Mouse (Mus musculus) erythroblast, embryonic 14.5 days (primary cell): ENCODE measurements around the gene 9230102O04Rik. TPM values are rescaled to one million over a fixed set of nuclear protein-coding genes. Genes with fewer than 3 reads are reported as not detected.

Experiments used
- H3K27me3 ChIP-seq: 2 replicates; pipeline ENCODE4 v1.6.1; 2012; ENCODE audit warnings: inconsistent platforms; ENCODE audit not compliant: control insufficient read depth
- H3K36me3 ChIP-seq: 2 replicates; pipeline ENCODE4 v1.6.1; 2012; ENCODE audit warnings: mild to moderate bottlenecking, inconsistent platforms; ENCODE audit not compliant: control insufficient read depth
- H3K4me1 ChIP-seq: 2 replicates; pipeline ENCODE4 v1.6.1; 2012; ENCODE audit warnings: inconsistent platforms; ENCODE audit not compliant: control insufficient read depth
- H3K4me3 ChIP-seq: replicated peaks from 2 replicates; pipeline ENCODE3; 2012; ENCODE audit warnings: moderate library complexity, mild to moderate bottlenecking, inconsistent platforms
- H3K9me3 ChIP-seq: 2 replicates; pipeline ENCODE4 v1.6.1; 2012; ENCODE audit warnings: low read length, inconsistent platforms, mixed read lengths; ENCODE audit not compliant: control insufficient read depth
- GATA1 ChIP-seq: IDR thresholded peaks from 2 replicates; pipeline ENCODE4 v1.6.1; 2012; ENCODE audit warnings: low read length, inconsistent platforms, mixed read lengths
- TAL1 ChIP-seq: IDR thresholded peaks from 3 replicates; pipeline ENCODE4 v1.6.1; 2012; ENCODE audit warnings: low read length, inconsistent platforms, mixed read lengths
- polyA plus RNA-seq: library from polyadenylated mRNA; stranded (reverse); fragments of >175 nt; gene quantifications from 2 replicates; pipeline ENCODE4 v1.2.3, GENCODE M21; 2012

The 9230102O04Rik gene
- polyA plus RNA-seq, 1 experiment: not detected

DNA sequence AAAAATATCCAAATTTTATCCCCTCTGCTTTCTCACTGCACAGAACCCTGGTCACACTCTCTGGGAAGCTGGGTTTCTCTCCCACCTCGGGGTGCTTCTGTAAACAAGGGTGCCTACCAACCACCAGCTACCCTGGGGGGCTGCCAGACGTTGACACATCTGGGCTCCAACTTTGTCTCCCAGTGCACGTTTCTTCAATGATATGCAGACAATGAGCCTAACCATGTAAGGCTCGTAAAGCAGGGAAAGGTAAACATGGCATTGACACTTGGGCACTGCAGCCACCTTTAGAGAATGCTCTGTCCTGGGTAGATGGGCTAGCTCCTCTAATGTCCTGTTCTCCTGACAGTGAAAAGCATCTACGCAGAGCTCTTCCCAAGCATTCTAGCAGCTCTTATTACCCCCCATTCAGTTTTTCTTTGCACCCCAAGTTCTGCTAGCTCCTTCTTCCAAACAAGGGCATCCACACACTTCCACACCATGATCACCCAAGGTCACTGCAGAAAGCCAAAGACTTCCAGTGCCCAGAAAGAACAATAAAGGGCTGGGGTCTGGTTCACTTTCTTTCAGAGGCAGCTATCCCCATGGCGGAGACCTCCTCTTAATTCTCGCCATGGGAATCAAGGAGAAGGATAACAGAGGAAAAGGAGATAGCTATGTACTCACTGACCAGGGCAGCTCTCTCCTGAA is 2.3 kb downstream of the 9230102O04Rik start:
- Histone ChIP-seq H3K4me3 (no peak overlapping the region), H3K9me3 (peaks cover 2% of the 10 kb centered on the region; the same call in 1 of the 2 replicates), H3K4me1 (no peaks in the 10 kb centered on the region; the same call in 1 of the 2 replicates), H3K36me3 (no peaks in the 10 kb centered on the region), H3K27me3 (peaks cover 98% of the 10 kb centered on the region)
- TF ChIP-seq GATA1 (no peak), TAL1 (no peak)

DNA sequence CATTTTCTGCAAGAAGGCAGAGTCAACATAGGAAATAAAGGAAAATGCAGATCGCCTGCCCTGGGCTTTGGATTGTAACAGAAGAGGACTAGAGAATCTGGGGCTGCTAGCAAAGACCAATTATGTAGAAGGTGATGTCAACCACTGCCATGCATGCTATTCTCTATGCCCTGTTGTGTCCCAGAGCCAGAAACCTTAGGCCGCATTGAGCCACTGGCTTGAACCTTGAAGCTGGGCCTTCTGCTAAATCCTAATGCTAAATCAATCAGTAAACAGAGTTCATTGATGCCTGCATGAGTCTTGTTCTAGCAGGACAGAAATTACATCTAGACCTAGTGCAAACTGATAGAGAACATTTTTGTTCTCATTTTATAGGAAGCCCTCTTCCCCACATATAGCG is 3.3 kb downstream of the 9230102O04Rik start:
- TF ChIP-seq GATA1 (no peak), TAL1 (no peak)
- H3K9me3 ChIP-seq: peaks cover 5% of the 10 kb centered on the region; the same call in 1 of the 2 replicates
- H3K36me3 ChIP-seq: no peaks in the 10 kb centered on the region
- H3K4me1 ChIP-seq: no peaks in the 10 kb centered on the region; the same call in 1 of the 2 replicates
- H3K4me3 ChIP-seq: no peak overlapping the region
- peaks cover 100% of the 10 kb centered on the region for H3K27me3 ChIP-seq

DNA sequence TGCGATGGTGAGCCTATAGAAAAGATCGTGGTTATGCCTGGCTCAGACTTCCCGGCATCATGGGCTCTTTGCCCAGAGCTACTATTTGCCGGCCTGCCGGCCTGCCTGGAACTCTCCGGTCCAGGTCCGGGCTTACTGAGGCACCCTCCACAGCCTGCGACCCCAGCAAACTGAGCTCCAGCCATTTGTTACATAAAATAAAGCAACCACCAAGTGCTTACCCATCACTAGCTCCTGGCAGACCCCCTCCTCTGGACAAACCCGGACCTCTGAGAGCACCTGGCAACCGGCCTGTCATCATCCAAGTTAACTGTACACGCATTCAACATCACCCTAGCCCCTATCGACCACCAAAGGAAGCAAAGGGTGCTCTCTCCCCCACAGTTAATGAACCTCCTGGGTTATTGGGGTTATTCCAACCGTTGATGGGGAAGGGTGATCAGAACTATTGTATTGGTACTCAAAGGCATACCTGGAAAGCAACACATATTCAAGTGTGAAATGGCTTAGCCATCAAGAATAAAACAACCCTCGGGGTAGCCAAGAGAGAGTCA is 4.0 kb downstream of the 9230102O04Rik start:
- no peak for TF ChIP-seq GATA1
- no peak for TF ChIP-seq TAL1
- Histone ChIP-seq H3K27me3 (peaks cover 100% of the 10 kb centered on the region), H3K36me3 (no peaks in the 10 kb centered on the region), H3K4me1 (no peaks in the 10 kb centered on the region; the same call in 1 of the 2 replicates), H3K9me3 (peaks cover 5% of the 10 kb centered on the region; the same call in 1 of the 2 replicates), H3K4me3 (no peak overlapping the region)

DNA sequence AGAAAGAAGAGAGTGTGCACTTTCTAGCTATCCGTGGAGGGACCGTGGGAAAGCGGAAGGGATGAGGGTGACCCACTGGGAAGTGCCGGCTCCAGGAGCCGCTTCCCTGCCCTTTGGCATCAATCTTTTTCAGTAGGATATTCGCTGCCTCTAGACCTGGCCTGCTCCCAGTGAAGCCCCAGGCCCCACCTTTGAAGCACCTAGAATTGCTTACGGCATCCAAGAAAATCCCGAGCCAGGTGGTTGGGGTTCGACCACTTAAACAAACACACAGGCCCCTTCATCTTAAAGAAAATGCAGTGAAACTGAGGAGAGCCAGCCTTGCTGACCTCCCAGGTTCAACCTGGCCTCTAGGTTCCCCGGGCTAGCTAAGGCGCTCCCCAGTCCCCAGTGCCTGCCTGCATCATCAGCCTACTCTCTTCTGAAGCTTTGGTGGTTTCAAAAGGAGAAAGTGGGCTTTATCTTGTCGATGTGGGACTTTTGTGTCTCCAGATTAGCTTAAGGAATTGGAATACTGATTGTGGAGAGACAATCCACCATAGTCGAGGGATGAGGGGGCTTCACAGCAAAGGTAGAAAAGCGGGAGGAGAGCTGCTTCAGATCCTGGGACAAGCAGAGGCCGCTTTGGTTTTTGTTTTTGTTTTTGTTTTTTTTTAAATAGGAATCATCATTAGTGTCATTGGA is 4.7 kb downstream of the 9230102O04Rik start:
- Histone ChIP-seq H3K36me3 (no peaks in the 10 kb centered on the region), H3K4me1 (no peaks in the 10 kb centered on the region; the same call in 1 of the 2 replicates), H3K27me3 (peaks cover 100% of the 10 kb centered on the region), H3K4me3 (no peak overlapping the region), H3K9me3 (peaks cover 5% of the 10 kb centered on the region; the same call in 1 of the 2 replicates)
- TF ChIP-seq GATA1: no peak
- no peak for TF ChIP-seq TAL1

DNA sequence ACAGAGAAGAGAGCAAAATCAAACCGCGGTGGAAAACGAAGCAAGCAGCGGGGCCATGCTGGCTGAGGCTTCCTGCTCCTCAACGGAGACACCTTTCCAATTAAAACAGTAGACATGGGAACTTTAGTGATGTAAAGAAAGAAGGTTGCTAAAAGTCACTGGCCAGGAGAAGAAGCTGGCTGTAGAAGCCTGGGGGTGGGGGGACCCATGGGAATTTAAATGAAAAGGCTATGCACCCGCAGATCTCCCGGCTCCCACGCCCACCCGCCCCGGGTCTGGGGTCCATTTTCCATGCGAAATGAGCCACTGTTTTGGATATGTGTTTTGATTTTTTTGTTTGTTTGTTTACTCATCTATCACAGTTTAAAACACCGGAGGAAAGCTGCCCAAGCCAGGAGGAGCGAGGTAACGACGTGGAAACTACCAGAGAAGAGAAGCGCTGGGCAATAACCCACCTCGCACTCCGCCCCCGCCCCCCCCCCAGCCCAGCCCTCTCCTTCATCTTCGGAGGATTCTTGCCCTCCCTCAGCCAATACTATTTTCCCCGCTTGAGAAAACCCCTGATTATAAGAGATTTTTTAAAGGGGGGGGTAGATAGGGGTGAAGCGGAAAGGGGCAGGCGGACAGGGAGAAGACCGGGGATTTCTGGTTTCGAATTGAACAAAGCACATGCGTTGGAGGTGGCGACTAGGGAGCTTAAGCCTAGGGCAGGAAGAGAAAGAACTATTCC is 5.4 kb downstream of the 9230102O04Rik start:
- TF ChIP-seq GATA1 (no peak), TAL1 (no peak)
- Histone ChIP-seq H3K9me3 (peaks cover 5% of the 10 kb centered on the region; the same call in 1 of the 2 replicates), H3K4me1 (peaks cover 7% of the 10 kb centered on the region), H3K4me3 (no peak overlapping the region), H3K36me3 (no peaks in the 10 kb centered on the region), H3K27me3 (peaks cover 100% of the 10 kb centered on the region)

DNA sequence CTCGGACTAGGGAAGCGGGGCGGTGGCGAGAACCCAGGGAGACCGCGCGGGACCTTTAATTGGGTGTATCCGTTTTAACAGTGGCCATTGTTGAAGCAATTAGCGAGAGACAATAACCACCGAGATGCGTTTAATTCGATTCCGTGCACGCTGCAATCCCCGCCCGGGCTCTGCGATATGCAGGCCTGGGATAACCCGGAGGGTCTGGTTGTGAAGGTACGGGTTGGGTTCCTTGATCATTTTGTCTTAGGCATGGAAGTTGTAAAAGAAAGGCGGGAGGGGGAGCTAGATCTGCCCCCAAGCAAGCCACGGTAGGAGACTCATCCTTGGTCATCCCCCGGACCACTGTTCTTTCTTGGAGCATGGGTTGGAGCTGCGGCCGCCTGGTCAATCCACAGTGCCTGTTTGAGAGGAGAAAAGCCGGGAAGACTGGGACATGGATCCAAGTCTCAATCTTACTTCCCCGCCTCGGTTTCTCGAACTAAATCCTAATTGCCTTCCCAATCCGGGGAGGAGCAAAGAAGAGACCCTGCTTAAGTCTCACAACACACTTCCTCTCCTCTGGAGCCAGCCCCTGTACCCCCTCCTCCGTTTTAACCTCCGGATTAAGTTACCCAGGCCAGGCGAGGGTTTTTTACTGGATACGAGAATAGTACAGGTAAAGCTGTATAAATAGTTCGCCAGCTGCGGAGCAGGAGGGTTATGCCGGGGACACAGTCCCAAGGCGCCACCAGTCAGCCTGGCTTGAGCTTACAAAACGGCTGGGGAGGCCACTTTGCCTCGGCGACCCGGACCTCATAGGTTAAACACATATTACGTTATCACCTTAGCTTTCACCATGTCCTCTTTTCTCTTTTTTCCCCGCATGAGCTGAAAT is 6.2 kb downstream of the 9230102O04Rik start:
- H3K4me1 ChIP-seq: peaks cover 7% of the 10 kb centered on the region

DNA sequence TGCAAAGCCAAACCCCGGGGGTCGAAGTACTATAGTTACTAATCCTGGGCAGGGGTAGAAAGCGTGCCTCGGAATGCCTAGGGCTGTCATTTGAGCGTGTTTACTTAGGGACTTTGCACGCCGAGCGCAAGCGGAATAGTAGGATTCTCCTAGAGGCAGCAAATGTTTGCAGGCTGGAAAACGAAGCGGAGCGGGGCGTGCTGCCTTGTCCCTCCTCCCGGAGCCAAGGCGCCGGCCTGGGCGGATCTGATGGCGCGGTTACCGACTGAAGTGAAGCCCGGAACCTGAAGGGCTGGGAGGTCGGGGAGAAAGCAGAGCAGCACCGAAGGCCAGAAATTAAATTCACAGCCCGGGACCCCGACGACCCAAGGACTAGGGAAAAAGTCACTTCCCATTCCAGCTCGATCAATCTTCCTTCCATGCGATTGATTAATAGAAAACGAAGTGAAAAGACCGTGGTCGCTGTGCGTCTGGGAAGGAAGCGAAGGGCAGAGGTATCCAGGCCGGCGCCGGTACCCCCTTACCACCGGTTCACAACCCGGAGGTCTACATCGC is 6.9 kb downstream of the 9230102O04Rik start:
- H3K4me1 ChIP-seq: peaks cover 7% of the 10 kb centered on the region
- H3K4me3 ChIP-seq: no peak overlapping the region
- H3K27me3 ChIP-seq: peaks cover 100% of the 10 kb centered on the region
- H3K9me3 ChIP-seq: peaks cover 6% of the 10 kb centered on the region; the same call in 1 of the 2 replicates
- H3K36me3 ChIP-seq: no peaks in the 10 kb centered on the region
- TF ChIP-seq TAL1 (no peak), GATA1 (no peak)

More for the DNA sequence above, 6.2 kb downstream of the 9230102O04Rik start:
- Histone ChIP-seq H3K9me3 (peaks cover 5% of the 10 kb centered on the region; the same call in 1 of the 2 replicates), H3K4me3 (no peak overlapping the region), H3K36me3 (no peaks in the 10 kb centered on the region), H3K27me3 (peaks cover 100% of the 10 kb centered on the region)
- no peak for TF ChIP-seq TAL1
- no peak for TF ChIP-seq GATA1

DNA sequence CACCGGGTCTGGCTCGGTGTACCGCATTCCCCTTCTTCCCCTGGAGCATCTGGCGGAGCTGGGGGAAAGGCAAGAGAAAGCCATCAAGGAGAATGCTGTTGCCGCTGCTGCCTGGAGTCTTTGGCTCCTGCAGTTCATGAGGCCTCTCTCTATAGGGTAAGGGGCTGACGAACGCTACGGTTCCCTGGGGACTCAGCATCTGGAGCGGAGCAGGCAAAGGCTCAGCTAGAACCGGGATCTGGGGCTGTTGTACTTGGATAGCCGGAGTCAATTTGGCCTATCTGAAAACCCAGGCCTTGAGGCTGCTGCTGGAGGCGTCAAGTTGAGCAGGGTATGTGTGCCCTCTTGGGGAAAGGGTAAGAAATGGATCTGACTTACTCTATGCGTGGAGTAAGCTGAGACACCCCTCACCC is 7.7 kb downstream of the 9230102O04Rik start:
- H3K27me3 ChIP-seq: peaks cover 100% of the 10 kb centered on the region
- H3K4me1 ChIP-seq: peaks cover 7% of the 10 kb centered on the region
- no peaks in the 10 kb centered on the region for H3K36me3 ChIP-seq
- peaks cover 9% of the 10 kb centered on the region; the same call in 1 of the 2 replicates for H3K9me3 ChIP-seq
- no peak overlapping the region for H3K4me3 ChIP-seq
- no peak for TF ChIP-seq TAL1
- no peak for TF ChIP-seq GATA1
